Mouse (Mus musculus): ENCODE data around the gene Npas2. TPM values are rescaled to one million over a fixed set of nuclear protein-coding genes. Genes with fewer than 3 reads are reported as not detected.

Gene Npas2
- total and polyA plus RNA-seq, 3 experiments = not detected

DNA sequence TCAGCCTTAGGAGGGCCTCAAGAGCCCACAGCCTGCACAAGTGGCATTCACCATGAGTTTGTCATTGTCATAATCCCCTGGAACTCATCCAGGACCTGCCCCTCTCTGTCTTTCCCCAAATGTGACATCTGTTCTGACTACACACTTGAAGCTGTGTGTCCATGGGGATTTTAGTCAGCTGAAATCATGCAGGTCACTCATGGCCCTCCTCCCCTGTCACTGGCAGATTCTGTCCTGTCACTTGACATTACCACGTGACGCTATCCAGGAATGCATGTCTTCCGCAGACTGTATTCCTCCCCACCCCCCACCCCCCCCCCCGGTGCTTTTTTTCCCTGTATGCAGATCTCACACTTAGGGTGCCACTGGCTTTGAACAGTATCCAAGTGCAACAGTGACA lies 94.3 kb downstream of the Npas2 start:
- H3K27me3 ChIP-seq (ENCODE audit: control insufficient read depth in 1 of 2, insufficient read depth in 2 of 2, low read length in 2 of 2) = no peaks in the 10 kb centered on the region; a peak in 2 of 4 replicates
- no peak overlapping the region for H3K27ac ChIP-seq (ENCODE audit: control insufficient read depth, low read depth, low read length)
- H3K4me1 ChIP-seq (ENCODE audit: control insufficient read depth in 1 of 2, insufficient read depth in 2 of 2, low read length in 2 of 2) = no peaks in the 10 kb centered on the region
- no peak for DNase-seq (ENCODE audit: low read depth, low spot score)
- no peaks in the 10 kb centered on the region for H3K36me3 ChIP-seq (ENCODE audit: control insufficient read depth in 1 of 2, insufficient read depth in 2 of 2, low read length in 2 of 2)
- no peak overlapping the region for H3K9ac ChIP-seq (ENCODE audit: control insufficient read depth, low read depth, low read length, poor library complexity, severe bottlenecking)
- no peaks in the 10 kb centered on the region for H3K79me2 ChIP-seq (ENCODE audit: control insufficient read depth, insufficient read depth, low read length, poor library complexity)
- no peak overlapping the region for H3K4me3 ChIP-seq (ENCODE audit: control insufficient read depth in 1 of 2, insufficient read depth in 1 of 2, low read depth in 2 of 2, low read length in 2 of 2)
- H3K9me3 ChIP-seq (replicated peaks; ENCODE audit: insufficient read depth, low read length) = no peaks in the 10 kb centered on the region
- TF ChIP-seq ZKSCAN1 (IDR thresholded peaks at IDR 0.05; ENCODE audit: low read depth, low read length) = no peak
- TF ChIP-seq SIN3A (IDR thresholded peaks at IDR 0.05; ENCODE audit: low read length) = no peak
- no peak for TF ChIP-seq KAT2A (conservative IDR thresholded peaks at IDR 0.05; ENCODE audit: low read depth, low read length)
- TF ChIP-seq ELF1 (IDR thresholded peaks at IDR 0.05; ENCODE audit: low read depth, low read length) = no peak
- no peak for TF ChIP-seq ZMIZ1 (IDR thresholded peaks at IDR 0.05; ENCODE audit: low read depth, low read length)
- no peak for TF ChIP-seq TBP (IDR thresholded peaks at IDR 0.05; ENCODE audit: low read depth, low read length)
- TF ChIP-seq MYC (IDR thresholded peaks at IDR 0.05; ENCODE audit: low read depth, low read length) = no peak
- TF ChIP-seq POLR2AphosphoS2 (IDR thresholded peaks at IDR 0.05; ENCODE audit: low read length) = no peak
- no peak for TF ChIP-seq POLR2AphosphoS5 (IDR thresholded peaks at IDR 0.05; ENCODE audit: borderline replicate concordance, low read depth, low read length)
- no peak for TF ChIP-seq MAFK (IDR thresholded peaks at IDR 0.05; ENCODE audit: borderline replicate concordance, low read depth, low read length)
- no peak for TF ChIP-seq NRF1 (IDR thresholded peaks at IDR 0.05; ENCODE audit: insufficient read depth, low read depth, low read length, poor library complexity, severe bottlenecking)

DNA sequence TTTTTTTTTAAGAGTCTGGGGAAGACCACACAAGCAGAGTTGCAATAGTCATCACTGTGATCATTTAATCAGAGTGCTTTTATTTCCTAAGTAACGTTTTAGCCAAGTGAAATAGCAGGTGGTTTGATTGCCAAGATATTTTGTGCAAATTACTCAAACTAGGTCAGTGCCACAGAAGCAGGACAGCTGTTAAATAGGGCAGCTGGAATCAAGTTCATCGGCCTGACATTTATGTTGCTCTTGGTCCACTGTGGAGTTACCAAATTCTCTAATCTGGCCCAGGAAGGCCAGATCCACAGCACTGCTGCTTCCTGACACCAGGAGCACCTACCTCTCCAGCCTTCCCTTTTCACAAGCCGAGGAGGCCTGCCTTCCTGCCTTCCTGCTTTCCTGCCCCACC lies 94.9 kb downstream of the Npas2 start:
- Histone ChIP-seq H3K27ac (ENCODE audit: control insufficient read depth, low read depth, low read length) (no peak overlapping the region), H3K36me3 (ENCODE audit: control insufficient read depth in 1 of 2, insufficient read depth in 2 of 2, low read length in 2 of 2) (no peaks in the 10 kb centered on the region), H3K79me2 (ENCODE audit: control insufficient read depth, insufficient read depth, low read length, poor library complexity) (no peaks in the 10 kb centered on the region), H3K9ac (ENCODE audit: control insufficient read depth, low read depth, low read length, poor library complexity, severe bottlenecking) (no peak overlapping the region), H3K9me3 (replicated peaks; ENCODE audit: insufficient read depth, low read length) (no peaks in the 10 kb centered on the region), H3K27me3 (ENCODE audit: control insufficient read depth in 1 of 2, insufficient read depth in 2 of 2, low read length in 2 of 2) (no peaks in the 10 kb centered on the region; a peak in 2 of 4 replicates), H3K4me3 (ENCODE audit: control insufficient read depth in 1 of 2, insufficient read depth in 1 of 2, low read depth in 2 of 2, low read length in 2 of 2) (no peak overlapping the region), H3K4me1 (ENCODE audit: control insufficient read depth in 1 of 2, insufficient read depth in 2 of 2, low read length in 2 of 2) (no peaks in the 10 kb centered on the region)
- no peak for TF ChIP-seq SIN3A (IDR thresholded peaks at IDR 0.05; ENCODE audit: low read length)
- no peak for TF ChIP-seq EP300 (IDR thresholded peaks at IDR 0.05; ENCODE audit: low read depth in 1 of 2, low read length in 2 of 2)
- TF ChIP-seq ZNF384 (IDR thresholded peaks at IDR 0.05; ENCODE audit: low read depth, low read length) = no peak
- no peak for TF ChIP-seq MAFK (IDR thresholded peaks at IDR 0.05; ENCODE audit: borderline replicate concordance, low read depth, low read length)
- TF ChIP-seq E2F4 (IDR thresholded peaks at IDR 0.05; ENCODE audit: borderline replicate concordance, low read depth, low read length) = no peak
- no peak for TF ChIP-seq USF2 (IDR thresholded peaks at IDR 0.05; ENCODE audit: borderline replicate concordance in 1 of 2, insufficient read depth in 1 of 2, low read depth in 1 of 2, low read length in 2 of 2)
- no peak for TF ChIP-seq USF1 (IDR thresholded peaks at IDR 0.05; ENCODE audit: low read depth, low read length)
- no peak for TF ChIP-seq ETS1 (IDR thresholded peaks at IDR 0.05; ENCODE audit: low read depth, low read length)
- no peak for TF ChIP-seq CHD2 (IDR thresholded peaks at IDR 0.05; ENCODE audit: low read length)
- no peak for DNase-seq (ENCODE audit: low read depth, low spot score)

All from MEL (cell line).